In the genomic region with DNA sequence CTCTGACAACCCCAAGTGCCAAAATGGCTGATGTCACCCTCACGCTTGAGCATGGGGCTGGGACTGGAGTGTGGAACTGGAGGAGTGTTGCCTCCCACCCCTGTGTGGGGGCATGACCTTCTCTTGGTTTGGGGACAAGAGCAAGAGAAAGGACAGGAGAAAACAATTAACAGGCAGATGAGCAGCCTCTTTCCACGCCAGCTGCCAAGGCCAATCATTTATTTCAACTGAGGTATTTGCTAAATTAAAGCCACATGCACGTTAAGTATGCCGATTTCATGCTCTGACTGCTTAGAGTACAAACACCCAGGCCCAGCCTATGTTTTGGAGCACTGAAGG, we compare ENCODE assay signal across 11 mouse cellular contexts.
DNase-seq lines count a peak whose midpoint lies in the region.
"Had no signal": no experiment of that assay in that cellular context is flagged by ENCODE, and none has a peak within 500 bp of the region (broad histone marks: within the 10 kb centered on the region; RNA-seq: fewer than 3 reads in every experiment).

No protein-coding gene starts in this region.

- peak; percentile 18 for DNase-seq in gastrocnemius, postnatal 25 days
- no peak for DNase-seq in gastrocnemius, adult 8-10 months (ENCODE audit: low spot score in 2 of 2)
- DNase-seq in ovary, postnatal 14 days (ENCODE audit: low spot score) = peak; percentile 21
- DNase-seq in ovary, postnatal 10 days (ENCODE audit: low spot score) = no peak
- peak; percentile 51 for DNase-seq in forelimb bud, embryonic 11.5 days (ENCODE audit: low read depth, low spot score)
- DNase-seq in adrenal gland, postnatal 4 days (ENCODE audit: low spot score in 2 of 2) = no peak
- no peak for DNase-seq in urinary bladder, postnatal 36 days (ENCODE audit: low spot score in 2 of 2)
- no peak for DNase-seq in cerebellum, adult 9-10 months
- DNase-seq: left cerebral cortex, postnatal 4 days; lung, embryonic 14.5 days; thymus, postnatal 36 days had no signal

Comparison
In these comparisons a context has a peak if more than half of its experiments do, and no peak if none do; other contexts are left out.
1. DNase-seq: peak in gastrocnemius, postnatal 25 days (single experiment), ovary, postnatal 14 days (single experiment) and forelimb bud, embryonic 11.5 days (single experiment); none in gastrocnemius, adult 8-10 months (0 of 2), ovary, postnatal 10 days (single experiment), adrenal gland, postnatal 4 days (0 of 2), urinary bladder, postnatal 36 days (0 of 2) and cerebellum, adult 9-10 months (single experiment).